Mouse (Mus musculus): ENCODE results near the gene Ube4a.

Gene Ube4a

GRCm38 (mm10) chr9:44965126-44965832 lies at the start of gene Ube4a:
Ube4a (minus strand) TSS chr9:44965600.
- CTCF ChIA-PET = interaction anchor here (0.5 to 2.8 kb wide), 14 partner anchors 54 to 1652 kb away, joined by 3 to 21 read pairs (median 4); partner anchors contain the start of genes Bace1 (in 1 of the 4) and Upk2 (in 1 of the 4)
- POLR2A ChIA-PET = interaction anchor here (0.5 to 3.0 kb wide), 48 partner anchors 9 to 1364 kb away, joined by 3 to 22 read pairs (median 3); partner anchors contain the start of genes Arcn1 (in 4 of the 4), Atp5l (in 4 of the 4) and Ift46 (in 4 of the 4)

GRCm38 (mm10) chr9:45014879-45015278 lies 49.5 kb upstream of the Ube4a start:
- ChIA-PET CTCF (no interaction called here), POLR2A (interaction anchor here in 1 of 4 experiments (0.5 kb wide), 1 partner anchor 47 kb away, joined by 3 read pairs; no protein-coding TSS in a partner anchor)

GRCm38 (mm10) chr9:45011291-45011690 lies 45.9 kb upstream of the Ube4a start:
- CTCF ChIA-PET = interaction anchor here in 2 of 4 experiments (0.6 to 1.0 kb wide), 2 partner anchors 12 to 108 kb away, joined by 4 to 10 read pairs; no protein-coding TSS in a partner anchor
- POLR2A ChIA-PET = interaction anchor here in 1 of 4 experiments (0.6 kb wide), 1 partner anchor 42 kb away, joined by 3 read pairs; no protein-coding TSS in a partner anchor

GRCm38 (mm10) chr9:45010461-45010860 lies 45.1 kb upstream of the Ube4a start:
- ChIA-PET CTCF (interaction anchor here in 1 of 4 experiments (0.6 kb wide), 1 partner anchor 325 kb away, joined by 4 read pairs; no protein-coding TSS in a partner anchor), POLR2A (interaction anchor here in 1 of 4 experiments (1.0 kb wide), 1 partner anchor 30 kb away, joined by 3 read pairs; no protein-coding TSS in a partner anchor)

GRCm38 (mm10) chr9:45009180-45010078 lies 44.0 kb upstream of the Ube4a start, which contains the start of gene Cd3e:
Cd3e (minus strand) TSS chr9:45009627.
- POLR2A ChIA-PET = interaction anchor here in 3 of 4 experiments (0.6 to 1.6 kb wide), 6 partner anchors 10 to 253 kb away, joined by 3 to 6 read pairs (median 3); no protein-coding TSS in a partner anchor
- CTCF ChIA-PET = interaction anchor here in 1 of 4 experiments (0.6 to 0.7 kb wide), 2 partner anchors 87 to 109 kb away, joined by 3 to 4 read pairs; no protein-coding TSS in a partner anchor

- POLR2A ChIA-PET = interaction anchor here in 1 of 4 experiments (1.6 kb wide), 1 partner anchor 9 kb away, joined by 6 read pairs; no protein-coding TSS in a partner anchor
- CTCF ChIA-PET = no interaction called here
These were observed 42.9 kb upstream of the Ube4a start for GRCm38 (mm10) chr9:45008342-45008741.

- CTCF ChIA-PET = no interaction called here
These were observed 42.0 kb upstream of the Ube4a start for GRCm38 (mm10) chr9:45007404-45007803.

GRCm38 (mm10) chr9:45000249-45000648 lies 34.8 kb upstream of the Ube4a start:
- POLR2A ChIA-PET = interaction anchor here in 1 of 4 experiments (1.0 to 1.8 kb wide), 2 partner anchors 42 to 145 kb away, joined by 4 to 6 read pairs; no protein-coding TSS in a partner anchor
- CTCF ChIA-PET = no interaction called here

More at GRCm38 (mm10) chr9:45007404-45007803, 42.0 kb upstream of the Ube4a start:
- POLR2A ChIA-PET = interaction anchor here in 1 of 4 experiments (1.6 kb wide), 1 partner anchor 8 kb away, joined by 6 read pairs; no protein-coding TSS in a partner anchor

GRCm38 (mm10) chr9:44999776-45000175 lies 34.4 kb upstream of the Ube4a start:
- POLR2A ChIA-PET = interaction anchor here in 2 of 4 experiments (1.0 to 1.3 kb wide), 2 partner anchors 9 to 18 kb away, joined by 3 to 6 read pairs; no protein-coding TSS in a partner anchor
- CTCF ChIA-PET = interaction anchor here in 1 of 4 experiments (1.7 kb wide), 1 partner anchor 134 kb away, joined by 5 read pairs; no protein-coding TSS in a partner anchor

- ChIA-PET CTCF (interaction anchor here in 3 of 4 experiments (0.6 to 1.7 kb wide), 3 partner anchors 23 to 135 kb away, joined by 3 to 5 read pairs (median 4); no protein-coding TSS in a partner anchor), POLR2A (interaction anchor here in 3 of 4 experiments (0.6 to 1.4 kb wide), 5 partner anchors 9 to 133 kb away, joined by 3 to 6 read pairs (median 3); no protein-coding TSS in a partner anchor)
These were observed 33.8 kb upstream of the Ube4a start for GRCm38 (mm10) chr9:44999171-44999570.

- CTCF ChIA-PET = interaction anchor here in 2 of 4 experiments (0.7 to 1.7 kb wide), 3 partner anchors 31 to 189 kb away, joined by 3 to 6 read pairs (median 5); no protein-coding TSS in a partner anchor
- POLR2A ChIA-PET = interaction anchor here in 2 of 4 experiments (0.6 to 1.4 kb wide), 3 partner anchors 9 to 125 kb away, joined by 3 read pairs; no protein-coding TSS in a partner anchor
These were observed 32.7 kb upstream of the Ube4a start for GRCm38 (mm10) chr9:44998138-44998537.

GRCm38 (mm10) chr9:44996590-44996989 lies 31.2 kb upstream of the Ube4a start:
- CTCF ChIA-PET = no interaction called here
- POLR2A ChIA-PET = interaction anchor here in 1 of 4 experiments (0.5 kb wide), 1 partner anchor 52 kb away, joined by 4 read pairs; no protein-coding TSS in a partner anchor

- CTCF ChIA-PET = interaction anchor here in 1 of 4 experiments (0.5 kb wide), 1 partner anchor 138 kb away, joined by 7 read pairs; no protein-coding TSS in a partner anchor
- POLR2A ChIA-PET = interaction anchor here in 2 of 4 experiments (1.0 to 2.2 kb wide), 2 partner anchors 12 to 47 kb away, joined by 4 to 5 read pairs; no protein-coding TSS in a partner anchor
These were observed 29.6 kb upstream of the Ube4a start for GRCm38 (mm10) chr9:44994962-44995361.

GRCm38 (mm10) chr9:44993268-44993667 lies 27.9 kb upstream of the Ube4a start:
- ChIA-PET POLR2A (interaction anchor here in 1 of 4 experiments (0.6 kb wide), 1 partner anchor 586 kb away, joined by 3 read pairs; the partner anchor contains the start of genes Rps25 and Trappc4), CTCF (interaction anchor here in 1 of 4 experiments (0.6 kb wide), 1 partner anchor 140 kb away, joined by 4 read pairs; no protein-coding TSS in a partner anchor)

GRCm38 (mm10) chr9:44992271-44992670 lies 26.9 kb upstream of the Ube4a start:
- ChIA-PET POLR2A (no interaction called here), CTCF (interaction anchor here in 1 of 4 experiments (0.6 kb wide), 1 partner anchor 237 kb away, joined by 3 read pairs; no protein-coding TSS in a partner anchor)

- ChIA-PET POLR2A (no interaction called here), CTCF (no interaction called here)
These were observed 26.4 kb upstream of the Ube4a start for GRCm38 (mm10) chr9:44991821-44992220.

- ChIA-PET POLR2A (interaction anchor here in 1 of 4 experiments (0.6 kb wide), 1 partner anchor 95 kb away, joined by 3 read pairs; no protein-coding TSS in a partner anchor), CTCF (no interaction called here)
These were observed 21.6 kb upstream of the Ube4a start for GRCm38 (mm10) chr9:44986976-44987375.
